Mouse (Mus musculus) macrophage (primary cell): ENCODE measurements around the gene Prkar1a. TPM values are rescaled to one million over a fixed set of nuclear protein-coding genes. Genes with fewer than 3 reads are reported as not detected.

Experiments used
- H3K27ac ChIP-seq: fragments of 350-480 bp; formaldehyde crosslinking; 2 replicates; pipeline ENCODE4 v1.9.0; 2021
- H3K36me3 ChIP-seq: fragments of 350-480 bp; formaldehyde crosslinking; 2 replicates; pipeline ENCODE4 v1.9.0; 2021; ENCODE audit errors: inconsistent target
- H3K4me3 ChIP-seq: fragments of 350-480 bp; formaldehyde crosslinking; 2 replicates; pipeline ENCODE4 v1.9.0; 2021; ENCODE audit errors: inconsistent target
- H3K79me2 ChIP-seq: fragments of 350-480 bp; formaldehyde crosslinking; 2 replicates; pipeline ENCODE4 v1.9.0; 2021; ENCODE audit errors: inconsistent target
- WGBS: methylation state at CpG from one replicate; pipeline ENCODE4 v1.1.7; 2026; ENCODE audit warnings: inconsistent platforms; ENCODE audit not compliant: missing documents; 5-methylcytosine and 5-hydroxymethylcytosine counted together
- polyA plus RNA-seq: library from polyadenylated mRNA; stranded (reverse); fragments of 250-400 nt; gene quantifications from 3 replicates; pipeline ENCODE4 v1.2.4, GENCODE M21; 2018; ENCODE audit warnings: inconsistent platforms

Prkar1a gene
- polyA plus RNA-seq, 1 experiment from 2014 or later, result 144 TPM

DNA sequence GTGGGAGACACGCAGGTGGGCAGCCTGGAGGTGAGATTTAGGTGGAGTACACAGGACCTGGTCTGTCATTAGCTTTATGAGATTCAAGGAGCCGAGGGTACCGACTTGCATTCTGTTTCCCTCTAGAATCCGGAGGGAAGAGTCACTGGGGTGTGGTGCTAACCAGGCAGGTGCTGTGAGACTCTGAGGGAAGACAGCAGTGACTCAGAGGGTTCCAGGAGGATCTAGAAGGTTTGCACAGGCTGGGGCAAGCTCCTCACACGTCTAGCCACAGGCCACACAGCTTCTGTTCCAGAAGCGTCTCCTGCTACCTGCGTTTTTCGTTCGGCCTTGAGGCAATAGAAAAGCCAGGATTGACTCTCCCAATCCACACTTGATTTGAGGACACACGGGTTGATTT is 49.5 kb downstream of the Prkar1a start:
- 92% methylated on average over 10 of the region's 10 CpGs for WGBS
- H3K36me3 ChIP-seq, result no peaks in the 10 kb centered on the region
- no peak overlapping the region for H3K27ac ChIP-seq
- H3K4me3 ChIP-seq, result no peak overlapping the region
- no peaks in the 10 kb centered on the region for H3K79me2 ChIP-seq

DNA sequence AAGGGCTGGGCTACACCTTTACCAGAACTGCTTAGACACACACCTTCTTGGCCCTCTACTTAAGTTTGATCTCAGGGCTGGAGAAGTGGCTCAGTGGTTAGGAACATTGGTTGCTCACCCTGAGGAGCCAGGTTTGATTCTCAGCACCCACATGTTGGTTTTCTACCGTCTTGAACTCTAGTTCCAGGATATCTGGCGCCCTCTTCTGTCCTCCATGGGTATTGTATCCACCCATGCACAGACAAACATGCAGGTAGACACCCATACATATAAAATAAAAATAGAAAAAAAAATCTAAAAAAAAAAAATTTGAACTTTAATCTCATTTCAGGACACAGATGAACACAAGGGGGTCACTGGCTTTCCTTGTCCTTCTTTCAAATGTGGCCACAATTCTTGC is 50.6 kb downstream of the Prkar1a start:
- Histone ChIP-seq H3K36me3 (no peaks in the 10 kb centered on the region), H3K79me2 (no peaks in the 10 kb centered on the region), H3K27ac (no peak overlapping the region), H3K4me3 (no peak overlapping the region)
- WGBS, result 76% methylated on average over 2 of the region's 2 CpGs

DNA sequence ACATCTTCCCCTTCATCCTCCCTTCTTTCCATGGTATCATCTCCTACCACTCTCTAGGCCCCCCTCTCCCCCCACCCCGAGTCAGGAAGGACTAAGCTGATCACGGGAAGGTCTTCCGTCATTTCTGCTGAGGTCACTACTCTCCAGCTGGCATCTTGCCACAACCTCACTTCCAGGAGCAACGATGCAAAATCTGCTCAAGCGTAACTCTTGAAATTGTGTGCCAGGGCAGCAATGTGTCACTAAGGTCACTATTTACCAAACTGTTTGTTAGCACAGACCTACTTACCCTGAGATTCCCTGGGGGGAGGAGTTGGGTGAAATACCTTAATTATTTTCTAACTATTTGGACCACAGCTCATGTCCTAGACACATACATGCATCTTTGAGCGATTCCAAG is 51.6 kb downstream of the Prkar1a start:
- 36% methylated on average over 6 of the region's 6 CpGs for WGBS
- H3K79me2 ChIP-seq, result no peaks in the 10 kb centered on the region
- no peaks in the 10 kb centered on the region for H3K36me3 ChIP-seq
- no peak overlapping the region for H3K27ac ChIP-seq
- no peak overlapping the region for H3K4me3 ChIP-seq

DNA sequence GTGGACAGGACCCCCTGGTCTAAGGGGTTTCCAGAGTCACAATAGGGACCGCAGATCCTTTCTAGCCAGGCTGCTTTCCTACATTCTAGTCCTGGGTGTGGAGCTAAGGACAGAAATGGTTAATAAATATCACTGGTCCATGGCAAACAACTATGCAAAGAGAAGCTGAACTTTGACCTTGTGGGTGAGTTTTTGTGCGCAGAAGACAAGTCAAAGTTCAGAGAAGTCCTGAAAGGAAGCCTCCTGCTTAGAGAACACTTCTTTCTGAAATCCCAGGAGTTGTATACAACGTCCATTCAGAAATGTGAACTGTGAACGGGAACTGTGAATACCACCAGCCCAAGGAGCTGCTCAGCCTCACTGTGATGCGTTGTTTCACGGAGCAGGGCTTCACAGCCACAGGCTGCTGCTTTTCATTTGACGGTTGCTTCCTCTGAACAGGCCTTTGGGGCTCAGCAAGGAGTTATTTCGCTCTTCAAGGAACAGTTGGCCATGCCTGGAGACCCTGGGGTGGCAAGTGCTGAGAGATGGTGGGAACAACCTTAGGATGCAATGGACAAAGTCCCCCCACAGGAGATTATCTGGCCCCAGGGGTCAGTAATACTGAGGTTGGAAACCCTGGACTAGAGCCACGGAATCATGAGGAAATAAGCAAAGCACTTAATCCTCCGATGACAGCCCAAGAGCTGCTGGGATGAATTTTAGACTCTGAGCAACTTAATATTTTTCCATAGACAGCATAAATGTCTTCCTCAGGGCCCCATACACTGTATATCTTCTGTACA is 53.0 kb downstream of the Prkar1a start:
- 88% methylated on average over 10 of the region's 10 CpGs for WGBS
- Histone ChIP-seq H3K4me3 (no peak overlapping the region), H3K36me3 (no peaks in the 10 kb centered on the region), H3K27ac (no peak overlapping the region), H3K79me2 (no peaks in the 10 kb centered on the region)

DNA sequence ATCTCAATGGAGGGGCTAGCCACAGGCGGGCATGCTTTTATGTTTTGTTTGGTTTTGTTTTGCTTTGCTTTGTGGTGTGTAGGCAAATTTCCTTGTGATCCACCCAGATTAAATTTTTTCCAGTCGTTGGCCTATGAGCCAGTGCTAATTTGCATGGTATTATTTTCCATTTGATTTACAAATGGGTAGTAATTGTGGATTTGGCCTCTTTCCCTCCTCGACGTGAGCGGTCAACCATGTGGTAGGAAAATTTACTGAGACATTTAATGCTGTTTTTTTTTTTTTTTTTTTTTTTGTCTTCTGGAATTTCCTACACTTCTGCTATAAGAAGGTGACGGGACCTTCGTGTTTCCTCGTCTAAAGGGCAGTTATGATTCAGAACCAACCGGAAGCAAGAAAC is 54.6 kb downstream of the Prkar1a start:
- H3K4me3 ChIP-seq, result no peak overlapping the region
- no peaks in the 10 kb centered on the region for H3K36me3 ChIP-seq
- H3K27ac ChIP-seq, result no peak overlapping the region
- whole genome bisulfite sequencing, result 81% methylated on average over 9 of the region's 9 CpGs
- no peaks in the 10 kb centered on the region for H3K79me2 ChIP-seq

DNA sequence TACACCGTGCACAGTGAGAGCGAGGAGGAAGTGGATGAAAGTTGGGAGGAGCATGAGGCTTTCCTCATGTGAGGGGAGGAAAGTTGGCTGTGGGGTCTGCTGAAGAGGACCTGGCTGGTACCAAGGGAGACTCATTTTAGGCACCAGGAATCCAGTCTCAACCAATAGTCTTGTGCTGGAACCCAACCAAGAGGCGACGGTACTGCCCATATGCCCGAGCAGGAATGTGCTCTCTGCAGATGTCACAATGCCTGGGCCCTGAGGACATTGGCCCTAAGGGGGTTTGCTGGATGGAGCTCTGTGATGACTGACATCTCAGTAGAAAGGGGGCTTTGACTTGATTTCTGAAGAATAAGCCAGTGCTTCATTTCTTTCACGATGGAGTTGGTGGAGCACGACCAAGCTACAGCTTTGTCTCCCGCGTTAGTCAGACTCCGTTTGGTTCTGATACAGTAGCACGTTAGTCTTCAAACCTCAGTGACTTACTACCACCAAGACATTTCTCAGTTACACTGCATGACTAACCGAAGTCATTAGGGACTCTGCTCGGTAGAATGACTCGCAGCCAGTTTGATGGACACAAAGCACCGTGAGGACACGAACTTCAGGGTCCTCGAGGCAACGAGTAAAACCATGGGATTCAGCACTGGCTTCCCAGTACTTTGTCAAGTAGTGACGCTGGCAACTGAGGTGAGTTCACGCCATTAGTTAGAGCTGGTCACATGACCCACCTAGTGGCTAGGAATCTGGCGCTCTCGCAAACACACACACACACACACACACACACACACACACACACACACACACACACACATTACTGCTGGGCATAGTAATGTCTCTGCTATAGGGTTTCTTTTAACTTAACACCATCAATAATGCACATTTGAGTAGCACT is 55.4 kb downstream of the Prkar1a start:
- no peaks in the 10 kb centered on the region for H3K79me2 ChIP-seq
- no peaks in the 10 kb centered on the region for H3K36me3 ChIP-seq
- H3K27ac ChIP-seq, result no peak overlapping the region
- 87% methylated on average over 20 of the region's 22 CpGs for WGBS
- no peak overlapping the region for H3K4me3 ChIP-seq

DNA sequence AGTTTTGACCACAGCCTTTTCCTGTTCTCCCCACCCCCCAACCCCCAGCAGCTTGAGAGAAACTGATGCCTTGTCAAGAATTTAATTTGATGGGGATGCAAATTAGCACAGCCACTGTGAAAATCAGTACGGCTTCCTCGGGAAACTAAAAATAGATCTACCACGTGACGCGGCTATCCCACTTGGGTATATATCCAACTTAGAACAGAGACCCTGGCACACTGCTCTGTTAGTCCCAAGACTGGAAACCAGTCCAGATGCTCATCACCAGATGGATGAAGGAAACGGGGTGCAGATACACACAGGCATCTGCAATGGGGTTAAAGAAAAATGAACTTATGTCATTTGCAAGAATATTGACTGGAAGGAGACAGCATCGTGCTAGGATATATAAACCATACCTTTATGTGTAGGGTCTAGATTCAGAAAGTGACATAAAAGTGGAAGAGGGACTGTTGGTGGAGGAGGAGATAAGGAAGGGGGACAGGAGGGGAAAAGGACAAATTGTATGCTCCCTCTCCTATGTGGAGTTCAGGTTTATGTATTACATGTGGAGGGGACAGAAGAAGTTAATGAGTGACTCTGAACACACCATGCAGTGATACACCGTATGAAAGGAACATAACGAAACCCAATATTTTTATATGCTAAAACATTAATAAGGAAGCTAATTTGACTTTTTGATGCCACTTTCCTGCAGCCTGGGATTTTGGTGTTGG is 56.3 kb downstream of the Prkar1a start:
- Histone ChIP-seq H3K4me3 (no peak overlapping the region), H3K27ac (no peak overlapping the region), H3K79me2 (no peaks in the 10 kb centered on the region), H3K36me3 (no peaks in the 10 kb centered on the region)
- 46% methylated on average over 9 of the region's 9 CpGs for WGBS

DNA sequence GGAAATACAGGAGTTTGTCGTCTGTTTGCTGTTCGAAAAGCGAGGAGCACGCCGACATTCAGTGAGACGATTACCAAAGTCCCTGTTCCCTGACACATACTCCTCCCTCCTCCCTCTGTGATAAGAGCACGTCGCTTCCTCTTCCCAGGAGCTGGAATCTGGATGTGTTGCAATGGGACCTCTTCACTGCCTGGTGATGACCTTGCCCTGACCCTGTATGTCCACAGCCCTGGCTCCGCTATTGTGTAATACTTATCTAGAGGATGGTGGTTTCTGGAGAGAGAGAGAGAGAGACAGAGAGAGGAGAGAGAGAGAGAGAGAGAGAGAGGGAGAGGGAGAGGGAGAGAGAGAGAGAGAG is 56.8 kb downstream of the Prkar1a start:
- Histone ChIP-seq H3K27ac (no peak overlapping the region), H3K79me2 (no peaks in the 10 kb centered on the region), H3K4me3 (no peak overlapping the region), H3K36me3 (no peaks in the 10 kb centered on the region)
- WGBS, result 55% methylated on average over 9 of the region's 9 CpGs

DNA sequence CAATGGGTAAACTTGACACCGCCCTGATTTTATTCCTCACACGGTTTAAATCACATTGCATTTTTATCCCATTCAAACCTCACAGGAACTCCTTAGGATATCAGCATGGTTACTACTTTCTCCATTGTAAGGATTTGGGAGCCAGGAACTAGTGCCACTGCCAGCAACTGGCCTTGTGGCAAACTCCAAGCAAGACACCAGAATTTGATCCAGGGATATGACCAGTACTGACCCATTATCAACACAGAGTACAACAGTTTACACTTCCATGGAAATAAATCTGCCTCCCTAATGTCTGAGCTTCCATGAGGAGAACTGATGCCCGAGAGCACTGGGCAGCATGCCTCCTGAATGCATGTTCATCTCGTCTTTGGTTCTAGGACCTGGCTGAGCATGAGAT is 57.4 kb downstream of the Prkar1a start:
- WGBS, result 94% methylated on average over 4 of the region's 4 CpGs
- H3K4me3 ChIP-seq, result no peak overlapping the region
- no peak overlapping the region for H3K27ac ChIP-seq
- no peaks in the 10 kb centered on the region for H3K36me3 ChIP-seq
- H3K79me2 ChIP-seq, result no peaks in the 10 kb centered on the region

DNA sequence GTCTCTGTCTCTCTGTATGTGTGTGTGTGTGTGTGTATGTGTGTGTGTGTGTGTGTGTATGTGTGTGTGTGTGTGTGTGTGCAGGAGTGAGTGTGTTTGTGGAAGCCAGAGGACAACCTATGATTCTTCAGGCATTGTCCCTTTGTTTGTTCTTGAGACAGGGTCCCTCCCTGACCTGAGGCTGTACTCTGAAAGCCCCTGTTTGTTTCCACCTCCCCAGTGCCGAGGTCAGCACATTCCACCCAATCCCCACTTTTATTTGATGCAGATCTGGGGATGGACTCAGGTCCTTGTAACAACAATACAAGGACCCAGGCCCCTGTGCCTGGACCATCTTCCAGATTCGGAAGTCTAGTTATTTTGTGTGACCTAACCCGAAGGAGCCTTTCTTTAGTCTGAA is 58.2 kb downstream of the Prkar1a start:
- no peaks in the 10 kb centered on the region for H3K79me2 ChIP-seq
- H3K4me3 ChIP-seq, result no peak overlapping the region
- no peaks in the 10 kb centered on the region for H3K36me3 ChIP-seq
- H3K27ac ChIP-seq, result no peak overlapping the region
- 93% methylated on average over 3 of the region's 3 CpGs for WGBS

DNA sequence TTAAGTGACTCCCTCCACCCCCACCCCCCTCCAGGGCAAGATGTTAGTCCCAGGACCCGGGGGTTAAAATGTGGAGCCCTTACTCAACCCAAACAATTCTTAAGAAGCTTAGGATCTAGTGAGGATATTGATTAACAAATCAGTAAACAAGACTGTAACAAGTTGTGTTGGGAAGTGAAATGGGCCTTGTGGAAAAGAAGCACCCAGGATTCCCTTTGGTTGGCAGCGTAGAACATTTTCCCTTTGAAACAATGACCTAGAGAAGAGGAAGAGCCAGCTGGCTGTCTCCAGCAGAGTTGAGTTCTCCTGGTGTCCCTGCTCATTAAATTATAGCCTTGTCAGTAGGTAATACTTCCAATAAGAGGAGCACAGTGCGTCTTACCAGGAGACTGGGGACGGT is 59.6 kb downstream of the Prkar1a start:
- Histone ChIP-seq H3K36me3 (no peaks in the 10 kb centered on the region), H3K4me3 (no peak overlapping the region), H3K79me2 (no peaks in the 10 kb centered on the region), H3K27ac (no peak overlapping the region)
- WGBS, result 92% methylated on average over 4 of the region's 4 CpGs

DNA sequence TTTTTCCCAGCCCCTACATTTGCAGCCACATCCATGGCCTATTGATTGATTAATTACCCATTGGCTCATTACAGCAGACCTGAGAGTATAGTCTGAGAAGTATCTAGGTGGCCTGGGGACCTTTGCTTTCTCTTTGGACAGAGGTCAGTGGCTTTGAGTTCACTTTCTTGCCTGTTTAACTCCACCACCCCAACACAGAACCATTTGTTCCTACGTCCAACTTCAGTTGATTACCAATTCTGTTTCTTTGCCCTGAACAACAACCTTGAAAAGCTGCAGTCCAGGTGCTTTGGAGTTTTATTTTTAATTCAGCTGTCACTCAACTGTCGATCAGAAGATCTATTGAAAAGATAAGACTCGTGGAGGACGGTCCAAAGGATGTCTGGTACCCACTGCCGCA is 60.3 kb downstream of the Prkar1a start:
- H3K36me3 ChIP-seq, result no peaks in the 10 kb centered on the region
- no peaks in the 10 kb centered on the region for H3K79me2 ChIP-seq
- no peak overlapping the region for H3K27ac ChIP-seq
- WGBS, result 89% methylated on average over 5 of the region's 5 CpGs
- H3K4me3 ChIP-seq, result no peak overlapping the region

DNA sequence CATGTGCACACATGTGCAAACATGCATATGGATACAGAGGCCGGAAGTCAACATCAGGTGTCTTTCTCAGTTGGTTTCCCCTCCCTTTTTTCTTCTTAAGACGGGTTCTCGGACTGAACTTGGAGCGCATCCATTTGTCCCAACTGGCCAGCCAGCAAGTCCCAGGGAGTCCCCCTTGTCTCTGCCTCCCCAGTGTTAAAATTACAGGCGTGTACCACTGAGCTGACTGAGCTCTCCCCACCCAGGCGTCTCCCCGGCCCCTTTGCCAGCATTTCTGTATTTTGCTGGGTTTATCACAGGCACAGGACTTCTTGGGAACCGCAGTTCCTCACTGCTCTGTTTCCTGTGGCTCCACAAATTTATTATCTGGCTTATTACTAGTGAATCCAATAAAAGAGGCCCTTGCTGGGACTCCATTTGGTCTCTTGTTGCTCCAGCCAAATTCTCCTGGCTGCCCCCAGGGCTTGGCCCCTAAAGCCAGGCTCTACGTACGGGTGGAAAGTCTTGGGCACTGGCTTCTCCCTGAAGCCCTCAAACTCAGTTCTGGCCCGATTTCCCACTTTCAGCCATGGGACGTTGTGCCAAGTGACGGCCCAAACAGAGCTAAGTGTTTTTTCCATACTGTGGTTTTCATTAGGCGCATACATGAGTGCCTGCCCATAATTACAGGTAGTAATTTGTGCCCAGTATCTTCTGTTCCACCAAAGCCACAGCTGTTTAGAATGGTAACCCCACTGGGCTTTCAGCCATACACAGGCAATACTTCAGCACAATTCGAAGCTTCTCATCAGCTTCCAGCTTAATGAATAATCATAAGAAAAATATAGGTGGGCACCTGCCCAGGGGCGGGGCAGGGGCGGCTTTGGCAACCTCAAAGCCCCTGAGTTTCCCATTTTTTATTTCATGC is 65.4 kb downstream of the Prkar1a start:
- no peak overlapping the region for H3K27ac ChIP-seq
- H3K79me2 ChIP-seq, result no peaks in the 10 kb centered on the region
- 92% methylated on average over 17 of the region's 17 CpGs for WGBS

DNA sequence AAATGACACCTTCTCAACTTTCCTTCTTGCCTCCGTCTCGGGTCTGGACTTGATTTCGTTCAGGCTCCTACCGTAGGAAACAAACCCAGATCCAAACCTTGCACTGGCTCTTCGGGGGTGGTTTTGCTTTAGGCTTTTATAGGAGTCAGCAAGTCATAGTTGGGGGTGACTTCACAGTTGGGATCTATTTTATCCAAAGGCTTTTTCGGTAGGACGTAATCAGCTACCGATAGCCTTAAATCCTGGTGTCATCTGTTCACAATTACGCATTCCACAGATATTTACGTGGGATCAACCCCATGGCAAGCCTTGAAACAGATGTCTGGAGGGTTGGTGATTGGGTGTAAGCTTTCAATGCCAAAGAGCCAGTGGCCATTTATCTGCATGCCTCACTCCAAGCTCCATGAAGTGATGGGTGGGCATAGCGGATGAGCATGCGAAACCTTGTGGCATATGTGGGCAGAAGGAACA is 66.1 kb downstream of the Prkar1a start:
- no peak overlapping the region for H3K27ac ChIP-seq
- WGBS, result 93% methylated on average over 12 of the region's 12 CpGs

More for the DNA sequence above, 65.4 kb downstream of the Prkar1a start:
- Histone ChIP-seq H3K36me3 (no peaks in the 10 kb centered on the region), H3K4me3 (no peak overlapping the region)

More for the DNA sequence above, 66.1 kb downstream of the Prkar1a start:
- Histone ChIP-seq H3K4me3 (no peak overlapping the region), H3K79me2 (no peaks in the 10 kb centered on the region), H3K36me3 (no peaks in the 10 kb centered on the region)
